Mouse (Mus musculus): ENCODE results near the gene A2ml1. TPM values are rescaled to one million over a fixed set of nuclear protein-coding genes. Genes with fewer than 3 reads are reported as not detected.
"Not testable (repeated sequence)": the region's sequence is repeated elsewhere in the genome, so short reads cannot be mapped to it uniquely, and the experiment has no call there.

Gene A2ml1
- total RNA-seq (2014; rRNA removed) = 2.8 and 3.9 TPM in 2 replicates
- polyA plus RNA-seq (2015; fragmentation: Nextera tagmentation; extraction: Ambion mirVana) = 10.7 and 14.2 TPM in 2 replicates

DNA sequence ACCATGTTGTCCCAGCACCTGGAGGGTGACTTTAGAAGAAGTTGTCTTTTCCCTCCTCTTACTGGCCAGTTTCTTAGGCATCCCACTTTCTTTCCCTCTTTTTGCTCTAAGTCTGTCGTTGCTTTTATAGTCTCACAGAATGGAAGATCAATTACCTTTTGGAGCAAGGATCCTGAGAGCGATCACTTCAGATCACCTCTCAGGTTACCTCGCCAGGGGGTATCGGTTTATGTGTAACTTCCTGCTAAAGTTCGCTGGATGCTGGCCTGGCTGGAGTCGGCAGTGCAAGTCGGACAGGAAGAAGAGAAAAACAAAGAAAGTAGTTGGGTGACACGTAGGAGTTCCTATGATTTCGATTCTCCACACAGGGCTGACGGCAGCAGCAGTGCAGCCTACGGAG, at the start of gene A2ml1:
TSS of gene A2ml1 (minus strand) at position 101 of the 400 bp plus-strand sequence.
- Histone ChIP-seq H3K9me3 (ENCODE audit: low read length) (no peaks in the 10 kb centered on the region), H3K4me3 (ENCODE audit: low read depth, low read length) (no peak within 1 kb of the TSS), H3K4me1 (ENCODE audit: insufficient read depth) (no peaks in the 10 kb centered on the region), H3K27me3 (ENCODE audit: insufficient read depth, low read length) (no peaks in the 10 kb centered on the region), H3K9ac (no peak within 1 kb of the TSS), H3K27ac (ENCODE audit: low read depth, low read length) (no peak within 1 kb of the TSS), H3K4me2 (ENCODE audit: low read depth) (no peak within 1 kb of the TSS), H3K36me3 (ENCODE audit: insufficient read depth) (no peaks in the 10 kb centered on the region)
- 85% methylated on average over 11 of the region's 11 CpGs for WGBS
- ATAC-seq (no peak), DNase-seq (no peak)
- TF ChIP-seq CTCF (IDR thresholded peaks at IDR 0.05; ENCODE audit: low read depth) = no peak

GRCm38 (mm10) chr6:128629771-128630739, 48.6 kb upstream of the A2ml1 start:
- not testable (repeated sequence) for H3K27me3 ChIP-seq (ENCODE audit: insufficient read depth, low read length); H3K4me2 ChIP-seq (ENCODE audit: low read depth); H3K4me1 ChIP-seq (ENCODE audit: insufficient read depth); H3K9ac ChIP-seq; H3K36me3 ChIP-seq (ENCODE audit: insufficient read depth); H3K27ac ChIP-seq (ENCODE audit: low read depth, low read length); H3K9me3 ChIP-seq (ENCODE audit: low read length); H3K4me3 ChIP-seq (ENCODE audit: low read depth, low read length)
- 57% methylated on average over 12 of the region's 13 CpGs for WGBS
- DNase-seq (peak; percentile 83), ATAC-seq (peak; percentile 98)
- TF ChIP-seq CTCF (IDR thresholded peaks at IDR 0.05; ENCODE audit: low read depth) = peak; percentile 83

- H3K27me3 ChIP-seq (ENCODE audit: insufficient read depth, low read length); DNase-seq; H3K9me3 ChIP-seq (ENCODE audit: low read length); H3K4me3 ChIP-seq (ENCODE audit: low read depth, low read length); H3K9ac ChIP-seq; H3K4me1 ChIP-seq (ENCODE audit: insufficient read depth); H3K36me3 ChIP-seq (ENCODE audit: insufficient read depth); H3K4me2 ChIP-seq (ENCODE audit: low read depth); H3K27ac ChIP-seq (ENCODE audit: low read depth, low read length); ATAC-seq: not testable (repeated sequence)
- 93% methylated on average over 6 of the region's 6 CpGs for WGBS
Measured at GRCm38 (mm10) chr6:128625246-128625645, 43.8 kb upstream of the A2ml1 start.

GRCm38 (mm10) chr6:128624425-128624824, 43.0 kb upstream of the A2ml1 start:
- DNase-seq (no peak), ATAC-seq (0 out of 2 replicates have a peak, but pooled peaks have one; percentile 16)
- no peaks in the 10 kb centered on the region for H3K4me1 ChIP-seq (ENCODE audit: insufficient read depth)
- no peaks in the 10 kb centered on the region for H3K36me3 ChIP-seq (ENCODE audit: insufficient read depth)
- H3K9me3 ChIP-seq (ENCODE audit: low read length) = no peaks in the 10 kb centered on the region
- 86% methylated on average over 4 of the region's 4 CpGs for WGBS
- H3K4me3 ChIP-seq (ENCODE audit: low read depth, low read length) = no peak overlapping the region
- no peak overlapping the region for H3K4me2 ChIP-seq (ENCODE audit: low read depth)
- H3K27ac ChIP-seq (ENCODE audit: low read depth, low read length) = no peak overlapping the region
- TF ChIP-seq CTCF (IDR thresholded peaks at IDR 0.05; ENCODE audit: low read depth) = no peak
- H3K9ac ChIP-seq = no peak overlapping the region
- H3K27me3 ChIP-seq (ENCODE audit: insufficient read depth, low read length) = no peaks in the 10 kb centered on the region

DNA sequence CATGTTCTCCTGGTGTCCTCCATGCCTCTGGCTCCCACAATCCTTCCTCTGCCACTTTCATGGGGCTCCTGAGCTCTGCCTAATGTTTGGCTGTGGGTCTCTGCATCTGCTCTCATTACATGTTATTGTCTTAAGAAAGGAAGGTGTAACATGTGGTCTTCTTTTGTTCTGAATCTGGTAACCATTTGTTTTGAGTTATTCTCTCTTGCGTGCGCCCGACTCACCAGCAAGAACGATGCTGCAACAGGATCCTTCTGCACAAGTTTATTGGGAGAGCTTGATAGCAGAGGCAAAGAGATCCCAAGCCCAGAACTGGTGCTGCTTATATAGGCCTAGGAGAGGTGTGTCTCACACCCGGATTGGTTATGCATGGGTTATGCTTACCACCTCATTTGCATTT, 42.0 kb upstream of the A2ml1 start, which contains the start of gene Klrb1a:
TSS of gene Klrb1a (minus strand) at position 101 of the 400 bp plus-strand sequence.
- not testable (repeated sequence) for H3K4me2 ChIP-seq (ENCODE audit: low read depth); H3K36me3 ChIP-seq (ENCODE audit: insufficient read depth); ATAC-seq; H3K27ac ChIP-seq (ENCODE audit: low read depth, low read length); DNase-seq; H3K4me1 ChIP-seq (ENCODE audit: insufficient read depth); H3K9me3 ChIP-seq (ENCODE audit: low read length); H3K4me3 ChIP-seq (ENCODE audit: low read depth, low read length); H3K9ac ChIP-seq; H3K27me3 ChIP-seq (ENCODE audit: insufficient read depth, low read length)
- WGBS = 95% methylated on average over 5 of the region's 5 CpGs

GRCm38 (mm10) chr6:128622733-128623132, 41.3 kb upstream of the A2ml1 start:
- Histone ChIP-seq H3K4me3 (ENCODE audit: low read depth, low read length) (no peak overlapping the region), H3K4me1 (ENCODE audit: insufficient read depth) (no peaks in the 10 kb centered on the region), H3K36me3 (ENCODE audit: insufficient read depth) (no peaks in the 10 kb centered on the region), H3K27me3 (ENCODE audit: insufficient read depth, low read length) (no peaks in the 10 kb centered on the region), H3K27ac (ENCODE audit: low read depth, low read length) (no peak overlapping the region), H3K9ac (no peak overlapping the region), H3K9me3 (ENCODE audit: low read length) (no peaks in the 10 kb centered on the region), H3K4me2 (ENCODE audit: low read depth) (no peak overlapping the region)
- 55% methylated on average over 2 of the region's 2 CpGs for WGBS
- no peak for ATAC-seq
- TF ChIP-seq CTCF (IDR thresholded peaks at IDR 0.05; ENCODE audit: low read depth) = no peak
- DNase-seq = no peak

DNA sequence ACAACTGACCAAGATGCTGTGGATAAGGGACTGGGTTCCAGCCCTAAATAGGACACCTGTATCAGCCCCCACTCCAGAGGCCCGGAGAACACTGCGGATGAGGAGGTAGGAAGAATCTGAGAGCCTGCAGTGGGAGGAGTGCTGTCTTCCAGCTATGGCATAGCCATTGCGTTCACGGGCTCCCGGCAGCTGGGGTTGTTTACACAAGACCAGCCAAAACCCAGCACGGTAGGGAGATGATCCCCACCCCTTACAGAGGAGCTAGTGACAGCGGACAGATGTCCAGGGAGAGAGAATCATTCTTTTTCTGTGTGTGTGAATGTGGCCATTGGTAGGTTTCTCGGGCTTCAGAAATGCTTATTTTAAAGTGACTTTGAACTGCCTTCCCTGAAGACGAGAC, 24.9 kb upstream of the A2ml1 start:
- DNase-seq = no peak
- no peak for ATAC-seq
- no peak overlapping the region for H3K9ac ChIP-seq
- no peaks in the 10 kb centered on the region for H3K4me1 ChIP-seq (ENCODE audit: insufficient read depth)
- no peak overlapping the region for H3K4me3 ChIP-seq (ENCODE audit: low read depth, low read length)
- TF ChIP-seq CTCF (IDR thresholded peaks at IDR 0.05; ENCODE audit: low read depth) = no peak
- H3K27ac ChIP-seq (ENCODE audit: low read depth, low read length) = no peak overlapping the region
- WGBS = 82% methylated on average over 9 of the region's 9 CpGs
- H3K4me2 ChIP-seq (ENCODE audit: low read depth) = no peak overlapping the region
- H3K27me3 ChIP-seq (ENCODE audit: insufficient read depth, low read length) = no peaks in the 10 kb centered on the region
- no peaks in the 10 kb centered on the region for H3K9me3 ChIP-seq (ENCODE audit: low read length)
- no peaks in the 10 kb centered on the region for H3K36me3 ChIP-seq (ENCODE audit: insufficient read depth)
